Mouse (Mus musculus) skeletal muscle tissue, adult 2 months (tissue): Measurements from ENCODE around the gene Col5a1.

Experiments
- DNase-seq: peaks from one replicate; pipeline ENCODE4 v3.0.0-alpha.2; 2012; ENCODE audit warnings: low read depth, low spot score

Col5a1 gene

GRCm38 (mm10) chr2:27919309-27919850, 33.2 kb downstream of the Col5a1 start:
- DNase-seq: no peak

- DNase-seq: no peak
These were observed 35.8 kb downstream of the Col5a1 start for GRCm38 (mm10) chr2:27922053-27922452.

- DNase-seq: no peak
These were observed 37.5 kb downstream of the Col5a1 start for GRCm38 (mm10) chr2:27923718-27924117.

DNA sequence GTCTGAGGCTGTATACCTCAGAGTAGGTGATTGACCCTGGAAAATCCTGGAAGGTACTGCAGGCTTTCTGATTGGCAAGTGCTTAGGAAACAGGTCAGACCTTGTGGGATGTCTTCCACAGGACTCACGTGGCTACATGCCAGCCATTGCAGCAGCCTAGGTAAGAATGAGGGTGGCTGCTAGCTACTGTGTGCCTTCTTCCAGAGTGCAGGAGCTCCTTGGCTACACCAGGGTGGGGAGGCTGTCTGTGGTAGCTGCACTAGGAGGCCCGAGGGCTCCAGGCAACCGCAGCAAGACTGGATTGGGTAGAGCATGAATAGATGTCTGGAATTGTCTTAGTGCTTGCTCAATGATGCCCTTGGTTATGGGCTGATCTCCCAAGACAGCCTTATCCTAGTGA, 38.2 kb downstream of the Col5a1 start:
- no peak for DNase-seq

- DNase-seq: peak; percentile 54
These were observed 40.4 kb downstream of the Col5a1 start for GRCm38 (mm10) chr2:27926478-27927165.

DNA sequence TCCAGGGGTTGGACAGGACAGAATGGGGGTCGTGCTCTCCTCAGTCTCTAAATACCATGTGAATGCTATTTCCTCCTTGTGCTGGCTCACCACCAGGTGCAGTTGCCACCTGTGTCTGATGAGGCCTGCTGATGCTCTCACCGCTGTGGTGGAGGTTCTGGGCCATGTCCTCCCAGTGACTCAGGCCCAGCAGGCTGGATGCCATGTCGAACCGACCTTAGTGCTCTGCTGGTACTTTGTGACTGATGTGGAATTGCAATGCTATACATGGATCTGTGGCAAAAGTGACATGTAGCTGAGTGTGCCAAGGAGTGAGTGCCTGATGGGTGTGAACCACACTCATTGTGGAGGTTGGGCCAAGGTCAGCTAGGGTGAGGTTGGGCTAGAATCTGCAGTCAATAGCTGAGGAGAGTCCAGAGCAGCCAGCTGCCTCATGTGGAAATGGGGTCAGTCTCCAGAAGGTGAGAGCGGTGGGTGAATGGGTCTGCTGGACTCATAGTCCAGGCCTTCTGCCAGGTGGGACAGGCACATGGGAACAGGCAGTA, 44.3 kb downstream of the Col5a1 start:
- DNase-seq: no peak

GRCm38 (mm10) chr2:27931130-27931529, 44.9 kb downstream of the Col5a1 start:
- no peak for DNase-seq

GRCm38 (mm10) chr2:27931971-27932370, 45.7 kb downstream of the Col5a1 start:
- DNase-seq: no peak

DNA sequence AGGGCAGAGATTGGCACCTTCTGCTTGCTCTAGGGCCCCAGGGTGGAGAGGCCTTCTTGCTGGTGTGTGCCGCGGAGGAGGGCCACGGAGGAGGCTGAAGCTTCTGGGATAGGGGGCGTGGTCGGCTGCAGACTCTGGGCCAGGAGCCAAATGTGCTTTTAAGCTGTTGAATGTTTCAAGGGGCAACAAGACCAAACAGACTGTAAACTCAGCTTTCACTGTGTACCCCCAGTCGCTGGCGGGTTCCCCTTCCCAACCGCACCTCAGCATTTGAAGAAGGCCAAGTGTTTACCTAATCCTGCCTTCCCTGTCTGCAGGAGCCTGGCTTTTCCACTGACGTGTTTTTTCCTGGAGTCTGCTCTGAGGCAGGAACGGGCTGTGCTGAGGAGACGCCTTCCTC, 48.0 kb downstream of the Col5a1 start:
- DNase-seq: peak; percentile 72

DNA sequence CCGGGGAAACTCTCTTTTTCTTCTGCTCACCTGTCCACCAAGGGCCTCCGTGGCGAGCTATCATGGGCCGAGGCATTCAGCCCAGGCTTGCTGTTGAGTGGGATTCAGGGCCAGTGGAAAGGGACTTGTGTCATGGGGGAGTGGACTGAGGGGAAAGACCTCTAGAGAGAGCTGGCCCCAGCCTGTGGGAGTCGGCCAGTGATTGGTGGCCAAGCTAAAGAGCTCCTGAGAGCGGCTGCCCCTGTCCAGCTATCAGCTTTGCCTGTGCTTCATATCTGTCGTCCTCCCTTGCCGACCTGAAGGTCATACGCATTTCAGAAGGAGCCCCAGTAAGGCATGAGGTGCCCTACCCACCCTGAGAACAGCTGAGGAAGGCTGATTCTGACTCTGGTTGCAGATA, 48.6 kb downstream of the Col5a1 start:
- no peak for DNase-seq

GRCm38 (mm10) chr2:27935441-27935840, 49.2 kb downstream of the Col5a1 start:
- DNase-seq: no peak

GRCm38 (mm10) chr2:27936607-27937191, 50.5 kb downstream of the Col5a1 start:
- peak; percentile 94 for DNase-seq

DNA sequence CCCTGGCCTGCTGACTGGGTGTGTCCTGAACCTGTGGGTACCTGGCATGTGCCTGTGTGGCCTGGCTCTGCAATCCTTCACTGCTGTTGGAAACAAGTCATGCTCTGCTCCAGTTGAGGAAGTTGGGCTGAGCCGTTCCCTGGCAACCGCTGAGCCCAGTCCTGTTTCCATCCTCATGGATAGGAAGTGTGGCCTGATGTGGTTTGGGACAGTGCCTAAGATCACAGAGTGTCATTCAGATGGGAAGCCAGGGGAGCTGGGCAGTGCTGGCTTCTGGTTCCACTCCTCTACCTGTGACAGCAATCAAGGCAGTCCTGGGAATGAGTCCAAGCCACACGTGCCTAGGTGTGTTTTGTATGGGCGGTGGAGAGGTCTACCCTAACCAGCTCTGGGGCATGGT, 53.2 kb downstream of the Col5a1 start:
- no peak for DNase-seq

DNA sequence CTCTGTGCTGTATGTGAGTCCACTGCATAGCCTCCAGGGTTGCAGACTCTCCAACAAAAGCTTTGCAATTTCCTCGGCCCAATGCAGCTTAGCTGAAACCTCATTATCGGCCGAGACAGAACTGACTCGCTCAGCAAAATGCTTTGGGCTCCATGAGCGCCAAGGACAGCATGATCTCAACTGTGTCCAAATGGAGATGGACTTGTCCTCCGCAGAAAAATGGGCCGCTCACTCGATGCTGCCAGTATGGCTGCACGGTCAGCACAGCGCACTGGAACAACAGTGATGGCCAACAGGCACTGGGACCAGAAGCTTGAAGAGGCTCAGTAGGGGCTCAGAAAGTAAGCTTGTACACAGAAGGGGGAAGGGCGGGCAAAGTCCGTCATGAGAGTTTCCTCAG, 53.9 kb downstream of the Col5a1 start:
- no peak for DNase-seq

DNA sequence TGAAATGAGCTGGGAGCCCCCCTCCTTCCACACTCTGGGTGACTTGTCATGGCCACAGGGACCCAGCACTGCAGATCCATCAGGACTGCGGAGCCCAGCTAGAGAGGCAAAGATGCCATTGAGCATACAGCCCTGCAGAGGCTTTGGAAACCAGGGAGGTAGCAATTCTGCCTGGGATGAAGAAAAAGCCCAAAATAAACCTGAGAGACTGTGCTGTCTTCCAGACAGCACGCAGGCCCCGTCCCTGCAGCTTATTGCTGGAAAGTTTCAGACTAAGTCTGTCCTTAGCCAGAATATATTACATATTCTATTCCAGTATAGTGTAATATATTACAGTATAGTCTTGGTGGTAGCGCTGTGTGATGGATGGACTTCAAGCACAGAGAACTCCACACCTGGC, 61.0 kb downstream of the Col5a1 start:
- DNase-seq: no peak

GRCm38 (mm10) chr2:27947917-27948316, 61.7 kb downstream of the Col5a1 start:
- DNase-seq: no peak

DNA sequence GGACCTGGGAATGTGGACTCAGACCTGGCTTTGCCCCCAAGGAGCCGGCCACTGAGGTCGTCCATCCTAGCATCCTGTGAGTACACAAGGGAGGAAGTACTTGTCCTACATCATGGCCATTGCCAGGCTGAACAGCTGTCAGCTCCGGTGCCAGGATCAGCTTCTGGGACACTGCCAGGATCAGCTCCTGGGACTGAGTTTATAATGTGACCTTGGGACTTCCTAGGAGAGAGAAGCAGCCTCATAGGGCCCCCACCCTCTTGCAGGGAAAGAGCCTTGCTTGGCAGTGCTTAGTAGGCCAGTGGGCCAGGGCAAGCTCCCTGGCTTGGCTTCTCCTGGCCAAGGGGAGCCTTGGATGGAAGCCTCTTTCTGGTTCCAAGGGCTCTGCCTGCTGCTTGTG, 67.6 kb downstream of the Col5a1 start:
- peak; percentile 81 for DNase-seq

DNA sequence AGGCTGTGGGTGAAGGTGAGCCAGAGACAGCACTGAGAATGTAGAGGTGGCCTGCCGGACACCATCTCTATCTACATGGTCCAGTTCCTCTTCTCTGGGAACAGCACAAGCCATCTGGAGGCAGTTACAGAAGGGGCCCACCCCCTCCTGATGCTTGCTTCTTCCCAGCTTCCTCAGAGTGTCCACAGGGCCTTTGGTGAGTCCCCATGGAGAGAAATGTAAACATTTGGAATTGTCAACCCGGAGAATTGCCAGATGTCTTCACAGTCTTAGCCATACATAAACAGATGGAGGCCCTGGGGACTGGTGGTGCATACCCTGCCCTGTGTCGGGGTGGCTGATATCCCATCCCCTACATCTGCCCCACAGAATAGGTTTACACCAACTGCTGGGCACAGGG, 68.7 kb downstream of the Col5a1 start:
- no peak for DNase-seq

DNA sequence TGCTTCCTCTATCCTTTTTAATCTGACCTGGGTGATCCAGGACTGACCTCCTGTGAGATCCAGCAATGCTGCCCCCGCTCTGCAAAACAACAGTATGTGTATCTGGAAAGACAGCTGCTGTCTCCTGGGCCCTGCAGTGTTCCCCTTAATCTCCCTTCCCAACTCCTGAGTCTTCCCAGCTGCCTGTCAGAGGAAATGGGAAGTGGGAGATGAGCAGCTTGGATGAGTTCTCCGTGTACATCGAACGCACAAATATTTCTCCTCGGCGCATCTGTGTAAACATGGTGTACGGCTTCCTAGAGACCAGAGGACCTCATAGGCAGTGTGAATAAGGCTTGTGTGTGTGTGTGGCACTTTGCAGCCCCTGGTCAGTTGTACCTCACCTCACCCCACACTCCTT, 70.5 kb downstream of the Col5a1 start:
- no peak for DNase-seq

GRCm38 (mm10) chr2:27957184-27957583, 71.0 kb downstream of the Col5a1 start:
- no peak for DNase-seq

DNA sequence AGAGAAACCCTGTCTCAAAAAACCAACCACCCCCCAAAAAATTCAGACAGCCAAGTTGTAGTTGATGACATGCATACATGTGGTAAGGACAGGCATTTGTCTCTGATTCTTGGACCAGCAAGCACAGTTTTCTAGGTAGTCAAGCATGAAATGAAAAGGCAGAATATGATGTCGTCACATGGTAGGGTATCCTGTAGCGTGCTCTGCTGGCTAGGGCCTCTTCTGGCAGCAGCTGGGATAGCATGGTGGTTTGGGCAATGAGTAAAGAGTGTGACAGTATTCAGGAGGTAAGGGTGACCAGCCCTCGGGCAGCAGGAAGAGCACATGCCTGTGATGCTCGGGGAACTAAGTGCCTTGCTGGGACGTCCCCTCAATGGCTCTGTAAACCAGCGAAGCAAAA, 73.0 kb downstream of the Col5a1 start:
- DNase-seq: no peak

GRCm38 (mm10) chr2:27961190-27961589, 75.0 kb downstream of the Col5a1 start:
- DNase-seq: no peak

- DNase-seq: no peak
These were observed 76.2 kb downstream of the Col5a1 start for GRCm38 (mm10) chr2:27962406-27962805.
